Mouse (Mus musculus) mouse embryonic stem cell (cell line): Measurements from ENCODE around the gene Slc25a54.

Source experiments
- in situ Hi-C, 2 experiments: fragments of 300-500 bp; cut with MboI; formaldehyde crosslinking; loops; 1 replicate in 1 of 2; 3 replicates in 1 of 2; pipeline ENCODE4 v1.14.3; 2019 to 2020; ENCODE audit warnings: low sequenced_read_pairs in 2 of 2, low pct_unique_long_range_greater_than_20kb in 1 of 2, mixed read lengths in 1 of 2; ENCODE audit not compliant: unreplicated experiment in 1 of 2

Gene Slc25a54

GRCm38 (mm10) chr3:109080169-109080568 lies at the start of gene Slc25a54:
Slc25a54 (plus strand) TSS chr3:109080469.
- in situ Hi-C loops = no loop called here

- in situ Hi-C loops = no loop called here
These were observed 49.5 kb upstream of the Slc25a54 start for GRCm38 (mm10) chr3:109030817-109031216.

DNA sequence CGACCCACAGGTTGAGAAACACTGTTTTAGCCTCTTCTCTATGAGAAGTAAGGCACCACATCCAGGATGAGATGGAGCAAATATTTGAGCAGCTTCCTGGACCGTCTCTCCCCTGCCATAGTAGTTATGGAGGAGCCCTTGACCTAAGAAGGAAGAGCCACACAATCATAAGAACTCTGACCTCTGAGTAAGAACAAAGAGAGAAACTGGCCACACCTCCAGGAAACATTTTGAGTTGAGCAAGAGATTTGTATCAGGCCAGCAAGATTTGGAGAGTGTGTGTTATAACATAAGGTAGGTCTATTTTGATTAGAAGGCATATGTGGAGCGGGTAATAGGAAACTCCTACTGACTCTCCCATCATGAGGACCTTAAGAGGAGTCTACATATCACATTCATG lies 48.6 kb upstream of the Slc25a54 start:
- in situ Hi-C loops = no loop called here

GRCm38 (mm10) chr3:109032306-109032705 lies 48.0 kb upstream of the Slc25a54 start:
- in situ Hi-C loops = no loop called here

DNA sequence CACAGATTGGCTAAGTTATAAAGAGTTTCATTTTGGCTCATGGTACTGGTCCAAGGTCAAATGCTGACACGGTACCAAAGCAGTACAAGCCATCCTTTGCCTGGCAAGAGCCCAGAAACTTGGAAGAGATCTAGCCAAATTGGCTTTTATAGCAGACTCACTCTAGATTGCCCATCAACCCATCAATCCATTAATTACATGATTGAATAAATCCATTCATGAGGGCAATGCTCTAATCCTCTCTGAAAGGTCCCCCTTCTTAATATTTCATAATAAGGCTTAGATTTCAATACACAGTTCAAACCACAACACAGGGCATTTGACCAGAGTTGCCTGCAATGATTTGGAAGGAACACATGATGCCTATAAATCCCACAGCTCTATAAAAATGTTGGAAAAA lies 45.9 kb upstream of the Slc25a54 start:
- in situ Hi-C loops = no loop called here

GRCm38 (mm10) chr3:109040908-109041307 lies 39.4 kb upstream of the Slc25a54 start:
- in situ Hi-C loops = no loop called here

DNA sequence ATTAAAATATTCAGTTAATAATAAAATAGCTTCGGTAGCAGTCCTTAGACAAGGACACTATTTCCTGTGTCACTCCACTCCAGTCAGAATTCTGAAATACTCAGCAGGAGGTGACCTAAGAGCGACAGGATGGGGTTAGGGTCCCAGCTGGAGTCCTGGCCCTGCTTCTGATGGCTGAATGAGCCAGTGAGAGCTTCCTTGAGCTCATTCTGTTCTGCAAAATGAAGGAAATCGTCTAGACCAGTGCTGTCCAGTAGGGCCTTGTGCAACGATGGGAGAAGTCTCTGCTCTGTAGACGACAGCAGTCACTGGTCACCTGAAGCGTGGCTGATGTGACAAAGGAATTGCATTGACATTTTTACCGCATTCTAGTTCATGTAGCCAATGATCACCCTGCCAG lies 36.9 kb upstream of the Slc25a54 start:
- in situ Hi-C loops = no loop called here

GRCm38 (mm10) chr3:109046428-109046827 lies 33.8 kb upstream of the Slc25a54 start:
- in situ Hi-C loops = no loop called here

DNA sequence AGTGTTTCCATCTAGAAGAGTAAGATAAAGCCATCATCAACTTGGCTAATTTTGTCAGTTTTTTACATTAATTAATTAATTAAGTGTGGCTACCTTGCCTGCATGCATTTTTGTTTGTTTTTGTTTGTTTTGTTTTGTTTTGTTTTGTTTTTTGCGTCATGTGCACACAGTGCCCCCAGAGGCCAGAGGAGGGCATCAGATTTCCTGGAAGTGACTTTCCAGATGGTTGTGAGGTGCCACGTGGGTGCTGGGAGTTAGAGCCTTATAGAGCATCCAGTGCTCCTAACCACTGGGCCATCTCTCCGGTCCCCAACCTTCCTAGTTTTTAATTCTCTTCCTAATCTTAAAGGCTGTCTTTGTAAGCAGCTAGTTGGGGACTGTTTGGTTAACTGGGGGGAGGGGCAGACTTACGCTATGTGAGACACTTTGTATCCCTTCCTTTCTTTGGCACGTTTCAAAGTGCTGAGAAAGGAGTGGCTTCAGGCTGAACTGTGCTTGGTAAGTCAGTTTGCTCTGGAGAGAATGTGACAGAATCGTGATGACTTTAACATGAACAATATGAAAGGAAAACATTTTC lies 32.5 kb upstream of the Slc25a54 start:
- in situ Hi-C loops = no loop called here

GRCm38 (mm10) chr3:109051056-109051945 lies 29.0 kb upstream of the Slc25a54 start:
- in situ Hi-C loops = no loop called here

DNA sequence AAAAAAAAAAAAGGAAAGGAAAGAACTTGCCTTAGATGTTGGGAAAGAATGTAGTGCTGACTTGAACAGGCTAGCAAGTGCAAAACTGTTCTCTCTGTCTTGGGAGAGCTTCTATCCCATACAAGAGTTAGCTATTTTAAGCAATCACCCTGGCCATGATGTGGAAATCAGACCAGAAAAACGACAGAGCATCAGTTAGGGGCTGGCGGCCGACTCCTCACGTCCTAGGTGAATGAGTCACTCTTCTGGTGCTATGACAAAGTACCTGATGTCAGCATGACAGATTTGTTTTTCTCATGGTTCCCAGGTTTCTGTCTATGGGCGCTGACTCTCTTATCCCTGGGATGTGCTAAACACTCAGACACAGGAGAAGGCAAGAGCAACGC lies 28.3 kb upstream of the Slc25a54 start:
- in situ Hi-C loops = no loop called here

DNA sequence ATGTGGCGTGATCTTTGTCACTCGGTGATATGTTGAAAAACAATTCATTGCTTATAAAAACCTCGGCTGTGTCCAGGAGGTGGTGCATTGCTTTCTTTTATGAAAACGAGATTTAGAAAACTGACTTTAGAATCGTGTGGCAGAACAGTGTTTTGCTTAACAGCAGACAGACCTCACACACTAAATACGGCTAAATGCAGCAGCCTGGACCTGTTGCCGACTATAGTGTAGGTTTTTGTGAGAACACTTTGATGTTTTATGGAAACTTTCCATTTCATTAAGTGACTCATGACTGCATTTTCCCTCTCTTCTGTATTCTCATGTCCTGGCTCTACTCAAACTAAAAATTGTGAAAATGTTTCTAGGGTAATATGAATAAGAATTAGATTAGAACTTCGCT lies 20.4 kb upstream of the Slc25a54 start:
- in situ Hi-C loops = no loop called here

GRCm38 (mm10) chr3:109062391-109062790 lies 17.9 kb upstream of the Slc25a54 start:
- in situ Hi-C loops = no loop called here

DNA sequence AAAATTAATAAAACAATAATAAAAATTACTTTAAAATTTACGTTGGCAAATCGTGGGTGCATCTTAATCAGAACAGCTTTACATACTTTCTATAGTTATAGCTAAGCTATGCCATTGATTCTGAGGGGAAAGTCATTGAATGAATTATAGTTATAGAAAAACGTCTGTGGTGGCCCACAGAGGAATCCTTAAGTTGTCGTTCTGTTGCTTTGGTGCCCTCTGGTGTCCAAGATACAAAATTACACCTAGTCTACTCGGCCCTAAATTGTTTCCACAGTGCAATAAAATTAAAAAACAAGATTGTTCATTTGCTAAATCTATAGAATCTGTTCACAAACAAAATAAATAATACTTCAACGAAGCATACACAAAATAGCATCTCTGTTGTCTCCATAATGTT lies 17.3 kb upstream of the Slc25a54 start:
- in situ Hi-C loops = no loop called here

DNA sequence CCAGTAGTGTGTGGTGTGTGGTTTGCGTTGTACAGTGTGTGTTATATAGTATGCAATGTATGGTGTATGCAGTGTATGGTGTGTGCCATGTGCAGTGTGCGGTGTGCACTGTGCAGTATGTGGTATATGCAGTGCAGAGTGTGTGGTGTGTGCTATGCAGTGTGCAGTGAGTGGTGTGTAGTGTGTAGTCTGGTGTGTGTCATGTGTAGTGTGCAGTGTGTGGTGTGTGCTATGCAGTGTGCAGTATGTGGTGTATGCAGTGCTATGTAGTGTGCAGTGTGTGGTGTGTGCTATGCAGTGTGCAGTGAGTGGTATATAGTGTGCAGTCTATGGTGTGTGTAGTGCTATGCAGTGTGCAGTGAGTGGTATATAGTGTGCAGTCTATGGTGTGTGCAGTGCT lies 4.1 kb downstream of the Slc25a54 start:
- in situ Hi-C loops = no loop called here

DNA sequence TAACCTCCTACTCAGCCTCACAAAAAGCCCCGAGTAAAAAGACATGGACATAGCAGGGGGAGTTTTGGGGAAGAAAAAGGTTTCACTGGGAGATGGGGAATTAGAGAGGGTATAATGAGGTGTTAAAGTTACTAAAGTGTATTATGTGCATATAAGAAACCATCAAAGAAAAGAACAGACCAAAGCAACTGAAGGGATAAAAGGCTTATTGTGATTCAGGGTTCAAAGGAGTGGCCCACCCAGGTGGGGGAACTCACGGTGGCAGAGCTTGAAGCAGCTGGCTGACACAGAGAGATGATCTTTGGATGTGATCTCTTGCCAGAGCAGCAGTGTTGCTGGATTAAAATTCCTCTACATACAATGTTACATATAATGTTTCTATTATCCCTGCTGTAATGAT lies 8.2 kb downstream of the Slc25a54 start:
- in situ Hi-C loops = no loop called here

GRCm38 (mm10) chr3:109104702-109105101 lies 24.4 kb downstream of the Slc25a54 start:
- in situ Hi-C loops = no loop called here

GRCm38 (mm10) chr3:109117136-109117535 lies 36.9 kb downstream of the Slc25a54 start:
- in situ Hi-C loops = no loop called here

GRCm38 (mm10) chr3:109119562-109119961 lies 39.3 kb downstream of the Slc25a54 start:
- in situ Hi-C loops = no loop called here

- in situ Hi-C loops = no loop called here
These were observed 39.7 kb downstream of the Slc25a54 start for GRCm38 (mm10) chr3:109119973-109120372.
